Comparison of ENCODE assay signal across 9 mouse cellular contexts in the genomic region with DNA sequence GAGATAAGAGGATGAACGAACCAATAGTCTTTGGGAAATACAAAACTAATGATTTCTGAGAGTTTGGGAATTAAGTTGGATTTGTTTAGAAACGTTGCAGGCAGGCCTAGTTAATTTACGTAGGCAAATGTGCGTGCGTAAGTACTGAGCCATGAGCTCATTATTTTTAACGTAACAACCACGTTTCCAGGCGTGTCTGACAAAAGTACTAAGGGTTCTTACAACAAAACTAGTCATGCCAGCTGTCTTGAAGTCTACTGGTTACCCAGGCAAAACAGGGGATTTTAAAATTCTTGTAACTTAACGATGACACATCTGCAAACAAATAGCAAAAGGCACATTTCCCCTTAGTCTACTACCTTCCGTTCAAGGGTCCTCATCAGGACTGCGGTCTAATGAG. TPM values are rescaled to one million over a fixed set of nuclear protein-coding genes. Genes with fewer than 3 reads are reported as not detected.
A peak's percentile ranks its signal among the peaks of the same experiment; 100 is the strongest.
DNase-seq lines count a peak whose midpoint lies in the region; ATAC-seq and TF ChIP-seq lines count a peak whose summit lies in the region.
"Had no signal": no experiment of that assay in that cellular context is flagged by ENCODE, and none has a peak within 500 bp of the region (broad histone marks: within the 10 kb centered on the region; RNA-seq: fewer than 3 reads in every experiment).

No protein-coding gene starts in this region.

- no peak for TF ChIP-seq POLR2A in cerebellum, adult 2 months (IDR thresholded peaks at IDR 0.05; ENCODE audit: borderline replicate concordance, insufficient read depth, low read length)

- H3K4me1 ChIP-seq in cerebellum, adult 2 months (ENCODE audit: control insufficient read depth, insufficient read depth, low read length) = no peaks in the 10 kb centered on the region
- 0 out of 2 replicates have a peak, but pooled peaks cover 2% of the 10 kb centered on the region for H3K4me1 ChIP-seq in lung, postnatal 0 days (ENCODE audit: insufficient read depth, low read depth, low read length)
- H3K4me1 ChIP-seq in intestine, embryonic 16.5 days (ENCODE audit: control insufficient read depth, insufficient read depth, low read length) = peaks cover 4% of the 10 kb centered on the region; the same call in 1 of the 2 replicates
- peaks cover 30% of the 10 kb centered on the region for H3K4me1 ChIP-seq in neural tube, embryonic 13.5 days (replicated peaks)

- TF ChIP-seq CTCF in cerebellum, adult 2 months (IDR thresholded peaks at IDR 0.05; ENCODE audit: borderline replicate concordance, insufficient read depth, low read depth, low read length) = no peak
- no peak for TF ChIP-seq CTCF in lung, postnatal 0 days (IDR thresholded peaks at IDR 0.05)

- no peaks in the 10 kb centered on the region for H3K9me3 ChIP-seq in lung, postnatal 0 days (ENCODE audit: low read length)
- 0 out of 2 replicates have a peak, but pooled peaks cover 4% of the 10 kb centered on the region for H3K9me3 ChIP-seq in intestine, embryonic 16.5 days (ENCODE audit: control insufficient read depth, low read length)
- no peaks in the 10 kb centered on the region for H3K9me3 ChIP-seq in neural tube, embryonic 13.5 days

- peak in 1 of 2 experiments; percentile 33 for DNase-seq in cerebellum, adult 2 months
- DNase-seq in cerebellum, adult 11-12 months = no peak
- peak; percentile 39 for DNase-seq in lung, postnatal 0 days (ENCODE audit: low spot score)
- DNase-seq in lung, postnatal 36 days = no peak
- no peak for DNase-seq in urinary bladder, adult 2 months (ENCODE audit: low spot score)
- DNase-seq in kidney, postnatal 25 days = no peak

- H3K36me3 ChIP-seq in lung, postnatal 0 days (ENCODE audit: insufficient read depth, low read length) = no peaks in the 10 kb centered on the region
- no peaks in the 10 kb centered on the region for H3K36me3 ChIP-seq in intestine, embryonic 16.5 days (ENCODE audit: control insufficient read depth, insufficient read depth, low read length)
- H3K36me3 ChIP-seq in neural tube, embryonic 13.5 days = no peaks in the 10 kb centered on the region

- H3K4me2 ChIP-seq in lung, postnatal 0 days (replicated peaks; ENCODE audit: low read depth, low read length) = peak overlapping the region; percentile 88
- peak overlapping the region; percentile 89 for H3K4me2 ChIP-seq in intestine, embryonic 16.5 days (ENCODE audit: low read depth, low read length)
- H3K4me2 ChIP-seq in neural tube, embryonic 13.5 days = peak overlapping the region; percentile 89

- peak overlapping the region; percentile 66 for H3K4me3 ChIP-seq in cerebellum, adult 2 months (replicated peaks; ENCODE audit: insufficient read depth, low read depth, low read length)
- H3K4me3 ChIP-seq in lung, postnatal 0 days (ENCODE audit: low read depth, low read length) = peak overlapping the region; percentile 53
- H3K4me3 ChIP-seq in intestine, embryonic 16.5 days (ENCODE audit: low read length) = peak overlapping the region; percentile 57
- peak overlapping the region; percentile 63 for H3K4me3 ChIP-seq in neural tube, embryonic 13.5 days

- no peak for ATAC-seq in lung, postnatal 0 days
- ATAC-seq in intestine, embryonic 16.5 days = no peak
- no peak for ATAC-seq in neural tube, embryonic 13.5 days (ENCODE audit: low read depth)

- 18% methylated on average over 11 of the region's 11 CpGs for WGBS in cerebellum, adult 2 months
- 7% methylated on average over 11 of the region's 11 CpGs for WGBS in lung, postnatal 0 days
- 10% methylated on average over 11 of the region's 11 CpGs for WGBS in intestine, embryonic 16.5 days
- 6% methylated on average over 11 of the region's 11 CpGs for WGBS in neural tube, embryonic 13.5 days

- no peaks in the 10 kb centered on the region for H3K27me3 ChIP-seq in cerebellum, adult 2 months (ENCODE audit: control insufficient read depth, insufficient read depth, low read length)
- H3K27me3 ChIP-seq in lung, postnatal 0 days (replicated peaks; ENCODE audit: insufficient read depth, low read length) = 0 out of 2 replicates have a peak, but pooled peaks cover 6% of the 10 kb centered on the region
- H3K27me3 ChIP-seq in intestine, embryonic 16.5 days (replicated peaks; ENCODE audit: control insufficient read depth, insufficient read depth, low read length) = peaks cover 12% of the 10 kb centered on the region; the same call in 1 of the 2 replicates
- H3K27me3 ChIP-seq in neural tube, embryonic 13.5 days = peaks cover 51% of the 10 kb centered on the region

- no peak overlapping the region for H3K9ac ChIP-seq in lung, postnatal 0 days (replicated peaks; ENCODE audit: low read depth)
- no peak overlapping the region for H3K9ac ChIP-seq in intestine, embryonic 16.5 days (ENCODE audit: low read depth, low read length)
- peak overlapping the region; percentile 27; the same call in 1 of the 2 replicates for H3K9ac ChIP-seq in neural tube, embryonic 13.5 days

- no peak overlapping the region for H3K27ac ChIP-seq in cerebellum, adult 2 months (ENCODE audit: insufficient read depth, low read length)
- H3K27ac ChIP-seq in lung, postnatal 0 days (ENCODE audit: low read length) = no peak overlapping the region
- no peak overlapping the region for H3K27ac ChIP-seq in intestine, embryonic 16.5 days (ENCODE audit: low read length)
- H3K27ac ChIP-seq in neural tube, embryonic 13.5 days (replicated peaks) = no peak overlapping the region

- no peak for TF ChIP-seq EP300 in lung, postnatal 0 days (IDR thresholded peaks at IDR 0.05)

RNA-seq across cellular contexts. Expression of a gene that starts 15.5 kb away (rescaled TPM):
- 0.18 and 0.22 TPM in 2 replicates for polyA plus RNA-seq in cerebellum, adult 2 months (2012; rRNA removed)
- 3.3 and 4.0 TPM in 2 replicates for polyA plus RNA-seq in lung, postnatal 0 days (2015; fragmentation: Nextera tagmentation; extraction: Ambion mirVana)
- polyA plus RNA-seq in intestine, embryonic 16.5 days (2015; fragmentation: Nextera tagmentation; extraction: Ambion mirVana) = 1.4 and 1.8 TPM in 2 replicates
- not detected in 2 replicates for polyA plus RNA-seq in neural tube, embryonic 13.5 days (2015; fragmentation: Nextera tagmentation; extraction: Ambion mirVana)
- polyA plus RNA-seq in urinary bladder, adult 2 months (2012; rRNA removed) = 2.7 and 5.9 TPM in 2 replicates
- polyA plus RNA-seq: testis, adult 2 months had no signal

RNA-seq across cellular contexts. Expression of a gene that starts 30.5 kb away (rescaled TPM):
- polyA plus RNA-seq in cerebellum, adult 2 months (2012; rRNA removed) = 5.2 and 6.0 TPM in 2 replicates
- 29.3 and 37.4 TPM in 2 replicates for polyA plus RNA-seq in lung, postnatal 0 days (2015; fragmentation: Nextera tagmentation; extraction: Ambion mirVana)
- 15.3 and 15.9 TPM in 2 replicates for polyA plus RNA-seq in intestine, embryonic 16.5 days (2015; fragmentation: Nextera tagmentation; extraction: Ambion mirVana)
- 9.0 and 10.9 TPM in 2 replicates for polyA plus RNA-seq in neural tube, embryonic 13.5 days (2015; fragmentation: Nextera tagmentation; extraction: Ambion mirVana)
- 30.3 and 31.5 TPM in 2 replicates for polyA plus RNA-seq in urinary bladder, adult 2 months (2012; rRNA removed)

RNA-seq across cellular contexts. Expression of a gene that starts 57.9 kb away (rescaled TPM):
- polyA plus RNA-seq in cerebellum, adult 2 months (2012; rRNA removed) = 2.0 and 2.4 TPM in 2 replicates
- polyA plus RNA-seq in lung, postnatal 0 days (2015; fragmentation: Nextera tagmentation; extraction: Ambion mirVana) = 6.9 and 9.2 TPM in 2 replicates
- polyA plus RNA-seq in intestine, embryonic 16.5 days (2015; fragmentation: Nextera tagmentation; extraction: Ambion mirVana) = 1.5 and 2.2 TPM in 2 replicates
- polyA plus RNA-seq in neural tube, embryonic 13.5 days (2015; fragmentation: Nextera tagmentation; extraction: Ambion mirVana) = 0.59 and 0.83 TPM in 2 replicates
- 28.5 and 36.1 TPM in 2 replicates for polyA plus RNA-seq in urinary bladder, adult 2 months (2012; rRNA removed)
